In genomic region chr4:57067801-57068200, GRCm38 (mm10) we compare ENCODE assay signal across 14 mouse cellular contexts.
"Had no signal": no experiment of that assay in that cellular context is flagged by ENCODE, and none has a peak within 500 bp of the region (broad histone marks: within the 10 kb centered on the region; RNA-seq: fewer than 3 reads in every experiment).

No protein-coding gene starts in this region.

- H3K9ac ChIP-seq: intestine, embryonic 15.5 days; limb, embryonic 13.5 days; liver, embryonic 14.5 days; midbrain, embryonic 13.5 days; stomach, embryonic 15.5 days had no signal

- DNase-seq: kidney, adult 18-20 months; kidney, postnatal 10 days; kidney, postnatal 4 days; left cerebral cortex, postnatal 4 days; right cerebral cortex, postnatal 14 days; thymus, adult 2 months; thymus, postnatal 36 days had no signal

- H3K36me3 ChIP-seq: intestine, embryonic 15.5 days; limb, embryonic 13.5 days; midbrain, embryonic 13.5 days; stomach, embryonic 15.5 days had no signal

- H3K4me3 ChIP-seq: intestine, embryonic 15.5 days; left cerebral cortex, adult 2 months; limb, embryonic 13.5 days; midbrain, embryonic 13.5 days; stomach, embryonic 15.5 days had no signal

- H3K4me2 ChIP-seq: intestine, embryonic 15.5 days; limb, embryonic 13.5 days; midbrain, embryonic 13.5 days; stomach, embryonic 15.5 days had no signal

- H3K27me3 ChIP-seq: intestine, embryonic 15.5 days; midbrain, embryonic 13.5 days; stomach, embryonic 15.5 days had no signal

- ATAC-seq: intestine, embryonic 15.5 days; midbrain, embryonic 13.5 days had no signal

- H3K27ac ChIP-seq: intestine, embryonic 15.5 days; left cerebral cortex, adult 2 months; limb, embryonic 13.5 days; liver, embryonic 14.5 days; macrophage; midbrain, embryonic 13.5 days; stomach, embryonic 15.5 days had no signal

- H3K9me3 ChIP-seq: intestine, embryonic 15.5 days; limb, embryonic 13.5 days; midbrain, embryonic 13.5 days; stomach, embryonic 15.5 days had no signal
